Mouse (Mus musculus): ENCODE measurements around the gene Ebf1. TPM values are rescaled to one million over a fixed set of nuclear protein-coding genes. Genes with fewer than 3 reads are reported as not detected.

Gene Ebf1
- 1.1 and 2.1 TPM in 2 replicates for polyA plus RNA-seq (2021; fragmentation: Nextera tagmentation)
- long read RNA-seq, experiment 1, partial matches to known transcripts = 0 of 2 reads
- long read RNA-seq, experiment 1, other reads (novel, unspliced or antisense) = 2 of 2 reads
- long read RNA-seq, experiment 2, partial matches to known transcripts = 0 of 1 reads
- long read RNA-seq, experiment 2, other reads (novel, unspliced or antisense) = 1 of 1 reads

GRCm38 (mm10) chr11:44616788-44617712, at the start of gene Ebf1:
Gene Ebf1, plus strand, starts transcription at chr11:44617317.

Other genes with a start within 250 kb of the Ebf1 start
- 0.13 TPM in 1 of 2 replicates, not detected in the other for gene Il12b, start 217.3 kb upstream of the Ebf1 start, polyA plus RNA-seq (2021; fragmentation: Nextera tagmentation)
- gene Ublcp1, start 146.8 kb upstream of the Ebf1 start, polyA plus RNA-seq (2021; fragmentation: Nextera tagmentation) = 57.8 and 57.9 TPM in 2 replicates
- gene Rnf145, start 98.4 kb upstream of the Ebf1 start, polyA plus RNA-seq (2021; fragmentation: Nextera tagmentation) = 32.5 and 34.0 TPM in 2 replicates

Data from layer of hippocampus, adult 6 months (tissue).